22 mouse cellular contexts compared by ENCODE assay signal in genomic region chr12:31819520-31819919, GRCm38 (mm10).
DNase-seq lines count a peak whose midpoint lies in the region; ATAC-seq lines count a peak whose summit lies in the region.
"Had no signal": no experiment of that assay in that cellular context is flagged by ENCODE, and none has a peak within 500 bp of the region (broad histone marks: within the 10 kb centered on the region; RNA-seq: fewer than 3 reads in every experiment).

No protein-coding gene starts in this region.

- H3K36me3 ChIP-seq in hindbrain, embryonic 15.5 days: no peaks in the 10 kb centered on the region
- H3K36me3 ChIP-seq in hindbrain, embryonic 10.5 days: no peaks in the 10 kb centered on the region; the same call in 1 of the 2 replicates
- no peaks in the 10 kb centered on the region for H3K36me3 ChIP-seq in neural tube, embryonic 14.5 days (ENCODE audit: control insufficient read depth, insufficient read depth, low read length)
- H3K36me3 ChIP-seq: embryonic facial prominence, embryonic 12.5 days; embryonic facial prominence, embryonic 15.5 days; forebrain, embryonic 12.5 days; forebrain, embryonic 15.5 days had no signal

- H3K4me1 ChIP-seq in hindbrain, embryonic 15.5 days (replicated peaks): no peaks in the 10 kb centered on the region
- H3K4me1 ChIP-seq in hindbrain, embryonic 10.5 days (replicated peaks): no peaks in the 10 kb centered on the region
- H3K4me1 ChIP-seq in neural tube, embryonic 14.5 days (ENCODE audit: control insufficient read depth, insufficient read depth, low read length): no peaks in the 10 kb centered on the region
- H3K4me1 ChIP-seq: embryonic facial prominence, embryonic 12.5 days; forebrain, embryonic 12.5 days had no signal

- H3K4me3 ChIP-seq in hindbrain, embryonic 15.5 days: no peak overlapping the region
- H3K4me3 ChIP-seq in hindbrain, embryonic 10.5 days: no peak overlapping the region
- H3K4me3 ChIP-seq in neural tube, embryonic 14.5 days (ENCODE audit: low read depth, low read length): no peak overlapping the region
- H3K4me3 ChIP-seq: embryonic facial prominence, embryonic 12.5 days; embryonic facial prominence, embryonic 15.5 days; forebrain, embryonic 12.5 days; forebrain, embryonic 15.5 days had no signal

- no peak overlapping the region for H3K9ac ChIP-seq in hindbrain, embryonic 15.5 days
- H3K9ac ChIP-seq in neural tube, embryonic 14.5 days (replicated peaks; ENCODE audit: low read depth, low read length): no peak overlapping the region
- H3K9ac ChIP-seq: embryonic facial prominence, embryonic 12.5 days; embryonic facial prominence, embryonic 15.5 days; forebrain, embryonic 12.5 days; forebrain, embryonic 15.5 days had no signal

- no peak for DNase-seq in hindbrain, embryonic 10.5 days (ENCODE audit: low spot score)
- no peak for DNase-seq in neural tube, embryonic 10.5 days (ENCODE audit: extremely low spot score, low spot score)
- DNase-seq in gonadal fat pad, adult 2 months (ENCODE audit: low read depth): peak; percentile 55
- DNase-seq in lung, adult 18-20 months: no peak
- DNase-seq: adrenal gland, adult 2 months; adrenal gland, postnatal 14 days; cerebellum, adult 11 months; cerebellum, adult 2 months; cerebellum, adult 9-11 months; gastrocnemius, postnatal 10 days; gastrocnemius, postnatal 36 days; heart, adult 11 months had no signal

- no peak overlapping the region for H3K4me2 ChIP-seq in hindbrain, embryonic 15.5 days
- no peak overlapping the region for H3K4me2 ChIP-seq in neural tube, embryonic 14.5 days (ENCODE audit: low read depth, low read length)
- H3K4me2 ChIP-seq: embryonic facial prominence, embryonic 12.5 days; embryonic facial prominence, embryonic 15.5 days; forebrain, embryonic 12.5 days; forebrain, embryonic 15.5 days; heart, embryonic 11.5 days had no signal

- H3K27ac ChIP-seq in hindbrain, embryonic 15.5 days (replicated peaks): no peak overlapping the region
- H3K27ac ChIP-seq in hindbrain, embryonic 10.5 days: no peak overlapping the region
- no peak overlapping the region for H3K27ac ChIP-seq in neural tube, embryonic 14.5 days (ENCODE audit: low read depth, low read length)
- H3K27ac ChIP-seq: embryonic facial prominence, embryonic 12.5 days; embryonic facial prominence, embryonic 15.5 days; forebrain, embryonic 12.5 days; forebrain, embryonic 15.5 days had no signal

- 65% methylated on average over 7 of the region's 7 CpGs for WGBS in hindbrain, embryonic 15.5 days
- WGBS in hindbrain, embryonic 10.5 days: 91% methylated on average over 7 of the region's 7 CpGs
- 79% methylated on average over 7 of the region's 7 CpGs for WGBS in neural tube, embryonic 14.5 days

- H3K9me3 ChIP-seq in hindbrain, embryonic 15.5 days: no peaks in the 10 kb centered on the region
- no peaks in the 10 kb centered on the region for H3K9me3 ChIP-seq in hindbrain, embryonic 10.5 days
- H3K9me3 ChIP-seq in neural tube, embryonic 14.5 days (ENCODE audit: control insufficient read depth, low read length): no peaks in the 10 kb centered on the region
- H3K9me3 ChIP-seq: embryonic facial prominence, embryonic 12.5 days; embryonic facial prominence, embryonic 15.5 days; forebrain, embryonic 12.5 days; forebrain, embryonic 15.5 days had no signal

- 0 out of 2 replicates have a peak, but pooled peaks have one; percentile 11 for ATAC-seq in hindbrain, embryonic 15.5 days (ENCODE audit: low FRiP score, low read depth)
- peak; percentile 31; the same call in 1 of the 2 replicates for ATAC-seq in neural tube, embryonic 14.5 days (ENCODE audit: low read depth)
- ATAC-seq: CD4-positive, CD25-positive, alpha-beta regulatory T cell, adult 4 months; forebrain, embryonic 15.5 days; inflammation-experienced regulatory T-cells, adult 6 months; intestine, embryonic 16.5 days had no signal

- no peaks in the 10 kb centered on the region for H3K27me3 ChIP-seq in hindbrain, embryonic 15.5 days
- H3K27me3 ChIP-seq in hindbrain, embryonic 10.5 days (ENCODE audit: insufficient read depth, poor library complexity, severe bottlenecking): no peaks in the 10 kb centered on the region
- H3K27me3 ChIP-seq in neural tube, embryonic 14.5 days (ENCODE audit: control insufficient read depth, insufficient read depth, low read length): no peaks in the 10 kb centered on the region
- H3K27me3 ChIP-seq: embryonic facial prominence, embryonic 12.5 days; embryonic facial prominence, embryonic 15.5 days; forebrain, embryonic 12.5 days; forebrain, embryonic 15.5 days had no signal
